Mouse (Mus musculus): ENCODE data around the gene Tmem138. TPM values are rescaled to one million over a fixed set of nuclear protein-coding genes. Genes with fewer than 3 reads are reported as not detected.

The Tmem138 gene
- polyA plus RNA-seq, 1 experiment from 2014 or later: 52.2 TPM

- Histone ChIP-seq H3K36me3 (peaks cover 7% of the 10 kb centered on the region; the same call in 1 of the 2 replicates), H3K27me3 (no peaks in the 10 kb centered on the region), H3K9me3 (no peaks in the 10 kb centered on the region), H3K27ac (peak overlapping the region; percentile 97), H3K4me3 (replicated peaks) (peak overlapping the region; percentile 98), H3K9ac (replicated peaks) (peak overlapping the region; percentile 98), H3K4me1 (replicated peaks) (peaks cover 34% of the 10 kb centered on the region), H3K4me2 (replicated peaks) (peak overlapping the region; percentile 85)
- WGBS: under 1% methylated on average over 19 of the region's 19 CpGs
- no peak for ATAC-seq
These were observed 52.4 kb downstream of the Tmem138 start for GRCm38 (mm10) chr19:10524784-10525105.

- Histone ChIP-seq H3K9me3 (no peaks in the 10 kb centered on the region), H3K27ac (no peak overlapping the region), H3K36me3 (peaks cover 4% of the 10 kb centered on the region; the same call in 1 of the 2 replicates), H3K27me3 (no peaks in the 10 kb centered on the region), H3K4me2 (replicated peaks) (peak overlapping the region; percentile 27; the same call in 1 of the 2 replicates), H3K4me3 (replicated peaks) (peak overlapping the region; percentile 98; the same call in 1 of the 2 replicates), H3K9ac (replicated peaks) (0 out of 2 replicates have a peak overlapping the region, but pooled peaks have one; percentile 17), H3K4me1 (replicated peaks) (peaks cover 34% of the 10 kb centered on the region)
- WGBS: 91% methylated on average over 5 of the region's 5 CpGs
- ATAC-seq: no peak
These were observed 53.6 kb downstream of the Tmem138 start for GRCm38 (mm10) chr19:10523483-10524080.

- ATAC-seq: no peak
- peaks cover 23% of the 10 kb centered on the region for H3K4me1 ChIP-seq (replicated peaks)
- 86% methylated on average over 1 of the region's 1 CpGs for WGBS
These were observed 55.2 kb downstream of the Tmem138 start for GRCm38 (mm10) chr19:10521926-10522325.

More at GRCm38 (mm10) chr19:10521926-10522325, 55.2 kb downstream of the Tmem138 start:
- H3K4me3 ChIP-seq (replicated peaks): no peak overlapping the region
- H3K4me2 ChIP-seq (replicated peaks): no peak overlapping the region
- H3K9me3 ChIP-seq: no peaks in the 10 kb centered on the region
- H3K27ac ChIP-seq: no peak overlapping the region
- H3K9ac ChIP-seq (replicated peaks): no peak overlapping the region
- H3K36me3 ChIP-seq: peaks cover 7% of the 10 kb centered on the region
- no peaks in the 10 kb centered on the region for H3K27me3 ChIP-seq

Other genes starting within 250 kb of the Tmem138 start
- 8.2 and 8.8 TPM in 2 replicates for gene Syt7, start 188.3 kb downstream of the Tmem138 start, polyA plus RNA-seq (2015; fragmentation: Nextera tagmentation; extraction: Ambion mirVana)
- gene Lrrc10b, start 119.9 kb downstream of the Tmem138 start, polyA plus RNA-seq (2015; fragmentation: Nextera tagmentation; extraction: Ambion mirVana): 0.71 and 0.76 TPM in 2 replicates
- gene Ppp1r32, start 94.4 kb downstream of the Tmem138 start, polyA plus RNA-seq (2015; fragmentation: Nextera tagmentation; extraction: Ambion mirVana): 1.0 and 1.6 TPM in 2 replicates
- 56.9 and 57.8 TPM in 2 replicates for gene Cpsf7, start 52.1 kb downstream of the Tmem138 start, polyA plus RNA-seq (2015; fragmentation: Nextera tagmentation; extraction: Ambion mirVana)
- gene Sdhaf2, start 51.2 kb downstream of the Tmem138 start, polyA plus RNA-seq (2015; fragmentation: Nextera tagmentation; extraction: Ambion mirVana): 63.3 and 63.5 TPM in 2 replicates
- gene Tmem216, start 21.1 kb downstream of the Tmem138 start, polyA plus RNA-seq (2015; fragmentation: Nextera tagmentation; extraction: Ambion mirVana): 56.1 and 58.6 TPM in 2 replicates
- 17.1 and 18.8 TPM in 2 replicates for gene Cyb561a3, start 190 bp downstream of the Tmem138 start, polyA plus RNA-seq (2015; fragmentation: Nextera tagmentation; extraction: Ambion mirVana)
- 297 and 311 TPM in 2 replicates for gene Ddb1, start 28.0 kb upstream of the Tmem138 start, polyA plus RNA-seq (2015; fragmentation: Nextera tagmentation; extraction: Ambion mirVana)
- 23.5 and 25.9 TPM in 2 replicates for gene Tkfc, start 28.3 kb upstream of the Tmem138 start, polyA plus RNA-seq (2015; fragmentation: Nextera tagmentation; extraction: Ambion mirVana)
- gene Vwce, start 56.9 kb upstream of the Tmem138 start, polyA plus RNA-seq (2015; fragmentation: Nextera tagmentation; extraction: Ambion mirVana): 0.39 and 0.61 TPM in 2 replicates
- gene Pga5, start 100.7 kb upstream of the Tmem138 start, polyA plus RNA-seq (2015; fragmentation: Nextera tagmentation; extraction: Ambion mirVana): not detected in 2 replicates
- 33.1 and 35.5 TPM in 2 replicates for gene Vps37c, start 111.4 kb upstream of the Tmem138 start, polyA plus RNA-seq (2015; fragmentation: Nextera tagmentation; extraction: Ambion mirVana)
- gene Cd5, start 161.6 kb upstream of the Tmem138 start, polyA plus RNA-seq (2015; fragmentation: Nextera tagmentation; extraction: Ambion mirVana): 0.24 TPM in 2 replicates

Measured in midbrain, embryonic 13.5 days (tissue).